Mouse (Mus musculus) midbrain, embryonic 16.5 days (tissue): ENCODE results near the gene Sag. TPM values are rescaled to one million over a fixed set of nuclear protein-coding genes. Genes with fewer than 3 reads are reported as not detected.

ENCODE experiments used
- ATAC-seq: fragments of 200-750 bp; cut with Nextera tagmentation; 2 replicates; pipeline ENCODE4 v1.8.0; 2017; ENCODE audit warnings: moderate TSS enrichment
- H3K27ac ChIP-seq: fragments of 300-500 bp; sonication (generic); 2 replicates; pipeline ENCODE4 v1.5.1; 2014; ENCODE audit warnings: mild to moderate bottlenecking, low read length, mixed read lengths
- H3K27me3 ChIP-seq: fragments of 300-500 bp; sonication (generic); 2 replicates; pipeline ENCODE4 v1.6.1; 2014; ENCODE audit warnings: low read depth, low read length, mixed read lengths; ENCODE audit not compliant: control insufficient read depth, insufficient read depth
- H3K36me3 ChIP-seq: fragments of 300-500 bp; sonication (generic); 2 replicates; pipeline ENCODE4 v1.6.1; 2014; ENCODE audit warnings: mild to moderate bottlenecking, low read length, moderate library complexity, mixed read lengths; ENCODE audit not compliant: control insufficient read depth, insufficient read depth
- H3K4me1 ChIP-seq: fragments of 300-500 bp; sonication (generic); 2 replicates; pipeline ENCODE4 v1.6.1; 2014; ENCODE audit warnings: mild to moderate bottlenecking, low read length, mixed read lengths; ENCODE audit not compliant: control insufficient read depth, insufficient read depth
- H3K4me2 ChIP-seq: fragments of 300-500 bp; sonication (generic); 2 replicates; pipeline ENCODE4 v1.6.1; 2014; ENCODE audit warnings: mild to moderate bottlenecking, low read length, mixed read lengths
- H3K4me3 ChIP-seq: fragments of 300-500 bp; sonication (generic); 2 replicates; pipeline ENCODE4 v1.5.1; 2014; ENCODE audit warnings: low read depth, mild to moderate bottlenecking, low read length, moderate library complexity, mixed read lengths
- H3K9ac ChIP-seq: fragments of 300-500 bp; sonication (generic); 2 replicates; pipeline ENCODE4 v1.6.1; 2014; ENCODE audit warnings: low read depth, low read length, mixed read lengths
- H3K9me3 ChIP-seq: fragments of 300-500 bp; sonication (generic); replicated peaks from 2 replicates; pipeline ENCODE4 v1.6.1; 2014; ENCODE audit warnings: mild to moderate bottlenecking, low read length, mixed read lengths; ENCODE audit not compliant: control insufficient read depth, poor library complexity, severe bottlenecking
- WGBS: fragments of 180-500 bp; shearing (Covaris S2); extraction: QIAGEN DNeasy Blood & Tissue Kit; methylation state at CpG from one replicate; pipeline ENCODE4 v1.1.7; 2014; 5-methylcytosine and 5-hydroxymethylcytosine counted together
- polyA plus RNA-seq: library from polyadenylated mRNA; unstranded; fragments of >200 nt; fragmentation: Nextera tagmentation; extraction: Ambion mirVana; gene quantifications from 2 replicates; pipeline ENCODE4 v1.2.1, GENCODE M21; 2015

Gene Sag
- polyA plus RNA-seq, 1 experiment from 2014 or later, result 1.9 TPM

- no peak overlapping the region for H3K27ac ChIP-seq
- H3K9ac ChIP-seq, result no peak overlapping the region
- ATAC-seq, result no peak
- H3K9me3 ChIP-seq, result no peaks in the 10 kb centered on the region
- no peak overlapping the region for H3K4me2 ChIP-seq
- no peak overlapping the region for H3K4me3 ChIP-seq
- no peaks in the 10 kb centered on the region for H3K36me3 ChIP-seq
- no peaks in the 10 kb centered on the region for H3K27me3 ChIP-seq
- no peaks in the 10 kb centered on the region for H3K4me1 ChIP-seq
- WGBS, result 86% methylated on average over 4 of the region's 4 CpGs
These were observed 88.2 kb downstream of the Sag start for GRCm38 (mm10) chr1:87891634-87892033.

- WGBS, result 48% methylated on average over 2 of the region's 2 CpGs
- no peak overlapping the region for H3K27ac ChIP-seq
- ATAC-seq, result no peak
These were observed 89.0 kb downstream of the Sag start for GRCm38 (mm10) chr1:87892499-87892898.

GRCm38 (mm10) chr1:87893414-87893813, 89.9 kb downstream of the Sag start:
- ATAC-seq, result no peak
- no peak overlapping the region for H3K4me2 ChIP-seq
- no peak overlapping the region for H3K4me3 ChIP-seq
- no peaks in the 10 kb centered on the region for H3K27me3 ChIP-seq
- no peak overlapping the region for H3K27ac ChIP-seq
- no peaks in the 10 kb centered on the region for H3K36me3 ChIP-seq
- H3K4me1 ChIP-seq, result no peaks in the 10 kb centered on the region
- H3K9me3 ChIP-seq, result no peaks in the 10 kb centered on the region
- WGBS, result 95% methylated on average over 4 of the region's 4 CpGs
- H3K9ac ChIP-seq, result no peak overlapping the region

More at GRCm38 (mm10) chr1:87892499-87892898, 89.0 kb downstream of the Sag start:
- Histone ChIP-seq H3K4me2 (no peak overlapping the region), H3K4me3 (no peak overlapping the region), H3K9ac (no peak overlapping the region), H3K9me3 (no peaks in the 10 kb centered on the region), H3K27me3 (no peaks in the 10 kb centered on the region), H3K36me3 (no peaks in the 10 kb centered on the region), H3K4me1 (no peaks in the 10 kb centered on the region)

Other genes with a start within 250 kb of the Sag start
- gene Ngef, start 229.8 kb upstream of the Sag start, polyA plus RNA-seq, result 23.1 and 31.8 TPM in 2 replicates
- gene Inpp5d, start 183.4 kb upstream of the Sag start, polyA plus RNA-seq, result 3.3 and 5.6 TPM in 2 replicates
- 79.9 and 88.5 TPM in 2 replicates for gene Atg16l1, start 47.8 kb upstream of the Sag start, polyA plus RNA-seq
- gene Dgkd, start 49.6 kb downstream of the Sag start, polyA plus RNA-seq, result 43.7 and 49.0 TPM in 2 replicates
- 20.8 and 22.7 TPM in 2 replicates for gene Usp40, start 204.9 kb downstream of the Sag start, polyA plus RNA-seq